Mouse (Mus musculus) liver, adult 2 months (tissue): ENCODE measurements around the gene Numa1.

Source experiments
- CTCF ChIP-seq: fragments of 200-500 bp; IDR thresholded peaks from 2 replicates; pipeline ENCODE4 v1.5.1; 2011; ENCODE audit warnings: low read depth, low read length, control low read depth
- POLR2A ChIP-seq: fragments of 200-500 bp; IDR thresholded peaks from 2 replicates; pipeline ENCODE4 v1.6.1; 2011; ENCODE audit warnings: low read length, control low read depth; ENCODE audit not compliant: insufficient read depth; ENCODE audit errors: extremely low read depth

DNA sequence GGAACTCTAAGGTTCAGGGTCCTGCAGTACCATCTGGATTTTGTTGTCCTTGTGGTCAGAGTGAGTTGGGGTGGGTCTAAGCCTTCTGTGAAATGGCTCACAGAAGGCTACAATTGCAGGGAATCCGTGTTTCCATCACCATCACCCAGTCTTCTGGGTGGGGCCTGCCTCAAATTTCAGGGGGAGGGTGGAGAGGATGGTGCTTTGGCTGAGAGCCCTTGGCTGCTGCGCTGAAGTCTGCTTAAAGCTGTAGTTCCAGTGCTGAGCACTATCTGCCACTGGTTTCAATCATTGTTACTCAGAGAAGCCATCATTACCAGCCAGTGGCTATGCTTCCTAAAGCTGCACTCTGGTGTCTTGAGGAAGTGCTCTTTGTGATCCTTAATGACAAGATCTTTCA, 40.6 kb downstream of the Numa1 start:
- TF ChIP-seq POLR2A (no peak), CTCF (no peak)
